Mouse (Mus musculus) heart, embryonic 16.5 days (tissue): ENCODE data around the gene Olfr279. TPM values are rescaled to one million over a fixed set of nuclear protein-coding genes. Genes with fewer than 3 reads are reported as not detected.

Experiments
- ATAC-seq: fragments of 200-750 bp; cut with Nextera tagmentation; replicated peaks from 2 replicates; pipeline ENCODE4 v1.8.0; 2017; ENCODE audit warnings: moderate number of reproducible peaks; ENCODE audit not compliant: insufficient read depth, low FRiP score; ENCODE audit errors: extremely low read depth
- H3K27ac ChIP-seq: fragments of 300-500 bp; sonication (generic); 2 replicates; pipeline ENCODE4 v1.5.1; 2014; ENCODE audit warnings: mild to moderate bottlenecking, low read length, control low read depth, moderate library complexity
- H3K27me3 ChIP-seq: fragments of 300-500 bp; sonication (generic); 2 replicates; pipeline ENCODE4 v1.6.1; 2014; ENCODE audit warnings: low read length, mixed read lengths; ENCODE audit not compliant: control insufficient read depth, insufficient read depth
- H3K36me3 ChIP-seq: fragments of 300-500 bp; sonication (generic); 2 replicates; pipeline ENCODE4 v1.6.1; 2014; ENCODE audit not compliant: control insufficient read depth, insufficient read depth
- H3K4me1 ChIP-seq: fragments of 300-500 bp; sonication (generic); 2 replicates; pipeline ENCODE4 v1.6.1; 2014; ENCODE audit warnings: low read length, mixed read lengths; ENCODE audit not compliant: control insufficient read depth, insufficient read depth
- H3K4me2 ChIP-seq: fragments of 300-500 bp; sonication (generic); 2 replicates; pipeline ENCODE4 v1.6.1; 2014; ENCODE audit warnings: low read depth, mild to moderate bottlenecking, control low read depth, low read length
- H3K4me3 ChIP-seq: fragments of 300-500 bp; sonication (generic); 2 replicates; pipeline ENCODE4 v1.5.1; 2014; ENCODE audit warnings: mild to moderate bottlenecking, control low read depth, low read length
- H3K9ac ChIP-seq: fragments of 300-500 bp; sonication (generic); 2 replicates; pipeline ENCODE4 v1.6.1; 2014; ENCODE audit warnings: low read length, control low read depth
- H3K9me3 ChIP-seq: fragments of 300-500 bp; sonication (generic); replicated peaks from 2 replicates; pipeline ENCODE4 v1.6.1; 2016; ENCODE audit warnings: low read length; ENCODE audit not compliant: control insufficient read depth
- WGBS: fragments of 180-500 bp; shearing (Covaris S2); extraction: QIAGEN DNeasy Blood & Tissue Kit; methylation state at CpG from one replicate; pipeline ENCODE4 v1.1.7; 2014; 5-methylcytosine and 5-hydroxymethylcytosine counted together
- polyA plus RNA-seq: library from polyadenylated mRNA; unstranded; fragments of >200 nt; fragmentation: Nextera tagmentation; extraction: Ambion mirVana; gene quantifications from 2 replicates; pipeline ENCODE4 v1.2.1, GENCODE M21; 2015

The Olfr279 gene
- not detected in 2 replicates for polyA plus RNA-seq

GRCm38 (mm10) chr15:98492102-98492501, at the start of gene Olfr279:
TSS of gene Olfr279 (plus strand) at chr15:98492402.
- ATAC-seq, result no peak
- H3K27me3 ChIP-seq, result no peaks in the 10 kb centered on the region
- no peak within 1 kb of the TSS for H3K4me3 ChIP-seq
- no peak within 1 kb of the TSS for H3K27ac ChIP-seq
- H3K4me1 ChIP-seq, result no peaks in the 10 kb centered on the region
- H3K4me2 ChIP-seq, result no peak within 1 kb of the TSS
- peaks cover 8% of the 10 kb centered on the region; the same call in 1 of the 2 replicates for H3K9me3 ChIP-seq
- H3K36me3 ChIP-seq, result no peaks in the 10 kb centered on the region
- H3K9ac ChIP-seq, result no peak within 1 kb of the TSS
- 43% methylated on average over 4 of the region's 4 CpGs for WGBS

GRCm38 (mm10) chr15:98444561-98444960, 47.6 kb upstream of the Olfr279 start:
- Histone ChIP-seq H3K4me3 (no peak overlapping the region), H3K36me3 (no peaks in the 10 kb centered on the region), H3K9ac (no peak overlapping the region), H3K9me3 (peaks cover 3% of the 10 kb centered on the region; the same call in 1 of the 2 replicates), H3K4me2 (no peak overlapping the region), H3K27ac (no peak overlapping the region), H3K4me1 (no peaks in the 10 kb centered on the region), H3K27me3 (no peaks in the 10 kb centered on the region)
- no peak for ATAC-seq
- 78% methylated on average over 3 of the region's 3 CpGs for WGBS

DNA sequence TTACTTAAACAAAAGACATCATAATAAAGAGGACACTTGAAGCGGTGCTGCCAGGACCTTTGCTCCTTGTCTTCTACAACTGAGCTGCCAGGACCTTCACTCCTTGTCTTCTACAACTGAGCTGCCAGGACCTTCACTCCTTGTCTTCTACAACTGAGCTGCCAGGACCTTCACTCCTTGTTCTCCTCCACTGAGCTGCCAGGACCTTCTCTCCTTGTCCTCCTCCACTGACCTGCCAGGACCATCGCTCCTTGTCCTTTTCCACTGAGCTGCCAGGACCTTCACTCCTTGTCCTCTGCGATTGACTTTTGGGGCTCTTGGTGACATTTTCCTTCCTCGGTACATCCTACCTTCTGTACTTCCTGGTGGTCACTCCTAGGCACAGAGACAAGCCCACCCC, 43.7 kb upstream of the Olfr279 start:
- Histone ChIP-seq H3K27ac (no peak overlapping the region), H3K27me3 (no peaks in the 10 kb centered on the region), H3K4me1 (no peaks in the 10 kb centered on the region), H3K9ac (no peak overlapping the region), H3K9me3 (peaks cover 3% of the 10 kb centered on the region; the same call in 1 of the 2 replicates), H3K4me2 (no peak overlapping the region), H3K4me3 (no peak overlapping the region), H3K36me3 (no peaks in the 10 kb centered on the region)
- no peak for ATAC-seq
- 65% methylated on average over 4 of the region's 4 CpGs for WGBS

- H3K9me3 ChIP-seq, result no peaks in the 10 kb centered on the region
- H3K36me3 ChIP-seq, result no peaks in the 10 kb centered on the region
- H3K9ac ChIP-seq, result no peak within 1 kb of the TSS
- H3K4me2 ChIP-seq, result no peak within 1 kb of the TSS
- ATAC-seq, result no peak
- H3K27ac ChIP-seq, result no peak within 1 kb of the TSS
- 88% methylated on average over 7 of the region's 7 CpGs for WGBS
- H3K27me3 ChIP-seq, result no peaks in the 10 kb centered on the region
- H3K4me1 ChIP-seq, result no peaks in the 10 kb centered on the region
- no peak within 1 kb of the TSS for H3K4me3 ChIP-seq
Measured at GRCm38 (mm10) chr15:98452288-98452687, 39.9 kb upstream of the Olfr279 start, which contains the start of gene Olfr281. TSS of gene Olfr281 (plus strand) at chr15:98452588.

GRCm38 (mm10) chr15:98469596-98469995, 22.6 kb upstream of the Olfr279 start, which contains the start of gene OR5BS1P:
TSS of gene OR5BS1P (plus strand) at chr15:98469896.
- WGBS, result 85% methylated on average over 4 of the region's 4 CpGs
- ATAC-seq, result no peak
- H3K9ac ChIP-seq, result no peak within 1 kb of the TSS

GRCm38 (mm10) chr15:98471539-98471938, 20.7 kb upstream of the Olfr279 start:
- H3K27me3 ChIP-seq, result peaks cover 5% of the 10 kb centered on the region; the same call in 1 of the 2 replicates
- no peak overlapping the region for H3K9ac ChIP-seq
- no peak overlapping the region for H3K4me3 ChIP-seq
- H3K4me1 ChIP-seq, result no peaks in the 10 kb centered on the region
- H3K36me3 ChIP-seq, result no peaks in the 10 kb centered on the region
- 0 out of 2 replicates have a peak, but pooled peaks cover 3% of the 10 kb centered on the region for H3K9me3 ChIP-seq
- no peak overlapping the region for H3K27ac ChIP-seq
- no peak for ATAC-seq
- WGBS, result 87% methylated on average over 13 of the region's 13 CpGs
- no peak overlapping the region for H3K4me2 ChIP-seq

More at GRCm38 (mm10) chr15:98469596-98469995, 22.6 kb upstream of the Olfr279 start, which contains the start of gene OR5BS1P:
- Histone ChIP-seq H3K27me3 (peaks cover 5% of the 10 kb centered on the region; the same call in 1 of the 2 replicates), H3K4me1 (no peaks in the 10 kb centered on the region), H3K36me3 (no peaks in the 10 kb centered on the region), H3K27ac (no peak within 1 kb of the TSS), H3K4me3 (no peak within 1 kb of the TSS), H3K4me2 (no peak within 1 kb of the TSS), H3K9me3 (0 out of 2 replicates have a peak, but pooled peaks cover 3% of the 10 kb centered on the region)

- no peaks in the 10 kb centered on the region for H3K9me3 ChIP-seq
- no peaks in the 10 kb centered on the region for H3K4me1 ChIP-seq
- no peak overlapping the region for H3K4me2 ChIP-seq
- ATAC-seq, result no peak
- WGBS, result 72% methylated on average over 10 of the region's 10 CpGs
- peaks cover 5% of the 10 kb centered on the region for H3K27me3 ChIP-seq
- H3K9ac ChIP-seq, result no peak overlapping the region
- no peak overlapping the region for H3K4me3 ChIP-seq
- no peaks in the 10 kb centered on the region for H3K36me3 ChIP-seq
- H3K27ac ChIP-seq, result no peak overlapping the region
Measured at GRCm38 (mm10) chr15:98474958-98475357, 17.2 kb upstream of the Olfr279 start.

DNA sequence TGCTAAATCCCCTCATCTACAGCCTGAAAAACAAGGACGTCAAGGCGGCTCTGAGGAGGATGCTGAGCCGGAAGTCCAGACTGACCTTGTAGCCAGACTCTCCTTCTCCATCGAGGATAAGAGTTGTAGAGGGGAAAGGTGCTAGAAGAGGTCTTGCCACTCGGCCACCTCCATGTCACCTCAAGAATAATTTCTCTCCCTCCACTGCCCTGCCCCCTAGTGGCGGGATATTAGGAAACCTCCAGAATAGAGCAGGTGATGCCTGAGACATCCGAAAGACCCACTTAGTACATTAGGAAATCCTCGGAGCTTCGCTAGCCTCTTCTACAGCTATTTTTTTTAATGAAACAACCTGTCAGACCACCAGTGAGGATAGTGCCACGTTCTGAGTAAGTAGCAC, 16.8 kb upstream of the Olfr279 start:
- ATAC-seq, result no peak
- H3K36me3 ChIP-seq, result no peaks in the 10 kb centered on the region
- H3K9me3 ChIP-seq, result no peaks in the 10 kb centered on the region
- no peak overlapping the region for H3K9ac ChIP-seq
- no peak overlapping the region for H3K4me2 ChIP-seq
- WGBS, result 48% methylated on average over 10 of the region's 10 CpGs
- no peak overlapping the region for H3K4me3 ChIP-seq
- H3K4me1 ChIP-seq, result no peaks in the 10 kb centered on the region
- peaks cover 5% of the 10 kb centered on the region for H3K27me3 ChIP-seq
- H3K27ac ChIP-seq, result no peak overlapping the region

- H3K4me3 ChIP-seq, result no peak overlapping the region
- H3K9me3 ChIP-seq, result no peaks in the 10 kb centered on the region
- ATAC-seq, result no peak
- no peaks in the 10 kb centered on the region for H3K36me3 ChIP-seq
- no peak overlapping the region for H3K9ac ChIP-seq
- no peak overlapping the region for H3K27ac ChIP-seq
- no peak overlapping the region for H3K4me2 ChIP-seq
- no peaks in the 10 kb centered on the region for H3K4me1 ChIP-seq
- peaks cover 3% of the 10 kb centered on the region for H3K27me3 ChIP-seq
- 76% methylated on average over 5 of the region's 5 CpGs for WGBS
Measured at GRCm38 (mm10) chr15:98476281-98476680, 15.9 kb upstream of the Olfr279 start.
